Mouse (Mus musculus): ENCODE results near the gene Hmgn2. TPM values are rescaled to one million over a fixed set of nuclear protein-coding genes. Genes with fewer than 3 reads are reported as not detected.

Hmgn2 gene
- total and polyA plus RNA-seq, 3 experiments: 157 to 195 (median 161) TPM

- in situ Hi-C loops (cut with MboI; ENCODE audit: low pct_ligation_motif_present, low pct_unique_long_range_greater_than_20kb, low sequenced_read_pairs) (no loop called here), dilution Hi-C loops (cut with MboI; ENCODE audit: extremely low pct_ligation_motif_present, extremely low pct_unique_long_range_greater_than_20kb, low sequenced_read_pairs) (no loop called here)
- H3K9ac ChIP-seq (ENCODE audit: insufficient read depth, low read depth): peak overlapping the region; percentile 100; the same call in 1 of the 2 replicates
- no peak overlapping the region for H3K4me2 ChIP-seq (ENCODE audit: insufficient read depth, low read depth, poor library complexity, severe bottlenecking)
- H3K27ac ChIP-seq (ENCODE audit: insufficient read depth, low read depth): no peak overlapping the region
- TF ChIP-seq NRF1 (IDR thresholded peaks at IDR 0.05; ENCODE audit: low read depth, low read length): no peak
- TF ChIP-seq POLR2A (IDR thresholded peaks at IDR 0.05; ENCODE audit: low read depth, low read length): no peak
- TF ChIP-seq GABPA (IDR thresholded peaks at IDR 0.05; ENCODE audit: insufficient replicate concordance, low read depth, low read length): no peak
- no peak for TF ChIP-seq ZC3H11A (IDR thresholded peaks at IDR 0.05; ENCODE audit: low read depth, low read length)
- TF ChIP-seq E2F4 (IDR thresholded peaks at IDR 0.05; ENCODE audit: insufficient replicate concordance, low read depth, low read length): no peak
- TF ChIP-seq JUN (IDR thresholded peaks at IDR 0.05; ENCODE audit: insufficient read depth, low read depth, low read length): no peak
- no peak for TF ChIP-seq ETS1 (conservative IDR thresholded peaks at IDR 0.05; ENCODE audit: low read depth, low read length)
- TF ChIP-seq KAT2A (IDR thresholded peaks at IDR 0.05; ENCODE audit: insufficient replicate concordance, low read length): no peak
- no peak for TF ChIP-seq USF2 (conservative IDR thresholded peaks at IDR 0.05; ENCODE audit: low read depth, low read length)
- no peak for TF ChIP-seq MAX (IDR thresholded peaks at IDR 0.05; ENCODE audit: low read length)
- TF ChIP-seq MEF2A (IDR thresholded peaks at IDR 0.05; ENCODE audit: borderline replicate concordance, low read depth, low read length): no peak
- no peak for TF ChIP-seq BHLHE40 (IDR thresholded peaks at IDR 0.05; ENCODE audit: low read depth, low read length)
- TF ChIP-seq CHD2 (IDR thresholded peaks at IDR 0.05; ENCODE audit: low read length): no peak
- no peak for TF ChIP-seq CTCF (conservative IDR thresholded peaks at IDR 0.05 in 1 of 2, IDR thresholded peaks at IDR 0.05 in 1 of 2; ENCODE audit: low read depth in 2 of 2, low read length in 2 of 2)
- no peak for TF ChIP-seq UBTF (IDR thresholded peaks at IDR 0.05; ENCODE audit: low read depth, low read length)
- no peak for TF ChIP-seq MYC (IDR thresholded peaks at IDR 0.05; ENCODE audit: low read depth, low read length)
- TF ChIP-seq TCF12 (IDR thresholded peaks at IDR 0.05; ENCODE audit: low read depth, low read length): no peak
- TF ChIP-seq HCFC1 (IDR thresholded peaks at IDR 0.05; ENCODE audit: low read depth, low read length): no peak
- no peak for TF ChIP-seq SIN3A (IDR thresholded peaks at IDR 0.05; ENCODE audit: low read length)
- no peak overlapping the region for H3K4me3 ChIP-seq (replicated peaks in 1 of 3; ENCODE audit: low read depth in 2 of 3, low read length in 2 of 3, poor library complexity in 1 of 3)
- peaks cover 0 to 26% of the 10 kb centered on the region in 2 experiments; a peak in 3 of 4 replicates for H3K4me1 ChIP-seq (ENCODE audit: control insufficient read depth in 1 of 2, insufficient read depth in 2 of 2)
- peaks cover 22 to 54% of the 10 kb centered on the region in 2 experiments for H3K36me3 ChIP-seq (replicated peaks in 1 of 2; ENCODE audit: control insufficient read depth in 1 of 2, insufficient read depth in 1 of 2, low read length in 1 of 2)
- no peak for DNase-seq (ENCODE audit: extremely low read depth)
- no peaks in the 10 kb centered on the region for H3K27me3 ChIP-seq (replicated peaks)
- peaks cover 9% of the 10 kb centered on the region for H3K79me2 ChIP-seq (replicated peaks; ENCODE audit: control insufficient read depth, extremely low read depth, insufficient read depth, poor library complexity, severe bottlenecking)
- no peaks in the 10 kb centered on the region for H3K9me3 ChIP-seq (replicated peaks; ENCODE audit: low read length)
Measured at GRCm38 (mm10) chr4:133969114-133969770, 792 bp upstream of the Hmgn2 start.

GRCm38 (mm10) chr4:133967866-133968149 lies 642 bp downstream of the Hmgn2 start:
- H3K27ac ChIP-seq (ENCODE audit: insufficient read depth, low read depth): peak overlapping the region; percentile 93
- peaks cover 29 to 65% of the 10 kb centered on the region in 2 experiments for H3K36me3 ChIP-seq (replicated peaks in 1 of 2; ENCODE audit: control insufficient read depth in 1 of 2, insufficient read depth in 1 of 2, low read length in 1 of 2)
- no peaks in the 10 kb centered on the region for H3K9me3 ChIP-seq (replicated peaks; ENCODE audit: low read length)
- H3K79me2 ChIP-seq (replicated peaks; ENCODE audit: control insufficient read depth, extremely low read depth, insufficient read depth, poor library complexity, severe bottlenecking): peaks cover 9% of the 10 kb centered on the region
- peak overlapping the region; percentile 42 for H3K4me2 ChIP-seq (ENCODE audit: insufficient read depth, low read depth, poor library complexity, severe bottlenecking)
- H3K9ac ChIP-seq (ENCODE audit: insufficient read depth, low read depth): peak overlapping the region; percentile 100
- dilution Hi-C loops (cut with MboI; ENCODE audit: extremely low pct_ligation_motif_present, extremely low pct_unique_long_range_greater_than_20kb, low sequenced_read_pairs): no loop called here
- H3K4me3 ChIP-seq (replicated peaks in 1 of 3; ENCODE audit: low read depth in 2 of 3, low read length in 2 of 3, poor library complexity in 1 of 3): peak overlapping the region; percentile 50 to 97 (median 70)
- H3K27me3 ChIP-seq (replicated peaks): no peaks in the 10 kb centered on the region
- in situ Hi-C loops (cut with MboI; ENCODE audit: low pct_ligation_motif_present, low pct_unique_long_range_greater_than_20kb, low sequenced_read_pairs): no loop called here
- DNase-seq (ENCODE audit: extremely low read depth): peak; percentile 93
- H3K4me1 ChIP-seq (ENCODE audit: control insufficient read depth in 1 of 2, insufficient read depth in 2 of 2): peaks cover 0 to 35% of the 10 kb centered on the region in 2 experiments; a peak in 3 of 4 replicates
- peak; percentile 11; the same call in 1 of the 2 replicates for TF ChIP-seq BHLHE40 (IDR thresholded peaks at IDR 0.05; ENCODE audit: low read depth, low read length)
- peak; percentile 89 for TF ChIP-seq USF2 (conservative IDR thresholded peaks at IDR 0.05; ENCODE audit: low read depth, low read length)
- 0 out of 2 replicates have a peak, but pooled peaks have one; percentile 52 for TF ChIP-seq TBP (conservative IDR thresholded peaks at IDR 0.05; ENCODE audit: low read depth, low read length)
- TF ChIP-seq MYC (IDR thresholded peaks at IDR 0.05; ENCODE audit: low read depth, low read length): no peak
- TF ChIP-seq SIN3A (IDR thresholded peaks at IDR 0.05; ENCODE audit: low read length): no peak; the same call in 1 of the 2 replicates
- TF ChIP-seq MXI1 (IDR thresholded peaks at IDR 0.05; ENCODE audit: low read depth, low read length): peak; percentile 49; the same call in 1 of the 2 replicates
- TF ChIP-seq NELFE (IDR thresholded peaks at IDR 0.05; ENCODE audit: low read depth, low read length): no peak; the same call in 1 of the 2 replicates
- TF ChIP-seq TCF12 (IDR thresholded peaks at IDR 0.05; ENCODE audit: low read depth, low read length): 0 out of 2 replicates have a peak, but pooled peaks have one; percentile 7
- TF ChIP-seq ZMIZ1 (IDR thresholded peaks at IDR 0.05; ENCODE audit: low read depth, low read length): peak; percentile 70
- no peak; the same call in 1 of the 2 replicates for TF ChIP-seq HCFC1 (IDR thresholded peaks at IDR 0.05; ENCODE audit: low read depth, low read length)
- no peak for TF ChIP-seq ETS1 (conservative IDR thresholded peaks at IDR 0.05; ENCODE audit: low read depth, low read length)
- TF ChIP-seq RCOR1 (conservative IDR thresholded peaks at IDR 0.05; ENCODE audit: low read depth, low read length): no peak
- peak; percentile 93 for TF ChIP-seq USF1 (IDR thresholded peaks at IDR 0.05; ENCODE audit: low read depth, low read length)
- TF ChIP-seq POLR2AphosphoS2 (IDR thresholded peaks at IDR 0.05; ENCODE audit: low read depth, low read length): no peak
- peak; percentile 90 for TF ChIP-seq MAX (IDR thresholded peaks at IDR 0.05; ENCODE audit: low read length)
- TF ChIP-seq NRF1 (IDR thresholded peaks at IDR 0.05; ENCODE audit: low read depth, low read length): no peak
- TF ChIP-seq PAX5 (IDR thresholded peaks at IDR 0.05; ENCODE audit: low read length): no peak
- TF ChIP-seq CHD2 (IDR thresholded peaks at IDR 0.05; ENCODE audit: low read length): peak; percentile 51
- TF ChIP-seq GABPA (IDR thresholded peaks at IDR 0.05; ENCODE audit: insufficient replicate concordance, low read depth, low read length): no peak
- TF ChIP-seq CHD1 (IDR thresholded peaks at IDR 0.05; ENCODE audit: low read depth, low read length): no peak
- TF ChIP-seq ZC3H11A (IDR thresholded peaks at IDR 0.05; ENCODE audit: low read depth, low read length): no peak
- no peak for TF ChIP-seq IRF4 (IDR thresholded peaks at IDR 0.05; ENCODE audit: low read depth, low read length)
- no peak for TF ChIP-seq ELF1 (IDR thresholded peaks at IDR 0.05; ENCODE audit: low read depth, low read length)
